In the genomic region with DNA sequence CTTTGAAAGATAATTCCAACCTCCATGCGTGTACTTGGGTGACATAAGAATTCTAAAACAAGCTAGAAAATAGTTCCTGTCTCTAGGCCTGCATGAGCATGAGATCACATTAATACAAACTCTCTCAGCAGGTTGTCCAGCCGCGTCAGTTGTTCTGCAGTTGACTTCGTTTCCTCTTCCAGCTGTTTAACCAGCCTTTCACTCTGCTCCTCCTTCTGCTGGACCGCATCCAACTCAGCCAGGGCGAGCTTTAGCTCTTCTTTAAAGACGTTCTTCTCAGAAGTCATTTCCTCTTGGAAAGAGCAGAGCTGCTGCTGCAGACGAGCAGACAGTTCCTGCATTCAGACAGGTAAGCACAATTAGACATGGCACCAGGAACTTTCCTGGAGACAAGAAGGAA, we compare ENCODE assay signal across 16 mouse cellular contexts. TPM values are rescaled to one million over a fixed set of nuclear protein-coding genes. Genes with fewer than 3 reads are reported as not detected.
A peak's percentile ranks its signal among the peaks of the same experiment; 100 is the strongest.
DNase-seq lines count a peak whose midpoint lies in the region; ATAC-seq and TF ChIP-seq lines count a peak whose summit lies in the region.
"Had no signal": no experiment of that assay in that cellular context is flagged by ENCODE, and none has a peak within 500 bp of the region (broad histone marks: within the 10 kb centered on the region; RNA-seq: fewer than 3 reads in every experiment).

No protein-coding gene starts in this region.

- no peak overlapping the region for H3K9ac ChIP-seq in midbrain, postnatal 0 days (replicated peaks; ENCODE audit: low read length, poor library complexity, severe bottlenecking)
- no peak overlapping the region for H3K9ac ChIP-seq in midbrain, embryonic 15.5 days
- H3K9ac ChIP-seq: embryonic facial prominence, embryonic 13.5 days; hindbrain, embryonic 14.5 days had no signal

- H3K4me2 ChIP-seq in midbrain, postnatal 0 days (ENCODE audit: low read depth, low read length, poor library complexity, severe bottlenecking) = no peak overlapping the region
- H3K4me2 ChIP-seq in midbrain, embryonic 15.5 days = no peak overlapping the region
- H3K4me2 ChIP-seq: embryonic facial prominence, embryonic 13.5 days; hindbrain, embryonic 14.5 days had no signal

- no peaks in the 10 kb centered on the region for H3K36me3 ChIP-seq in midbrain, postnatal 0 days (ENCODE audit: insufficient read depth, low read length)
- no peaks in the 10 kb centered on the region for H3K36me3 ChIP-seq in midbrain, embryonic 15.5 days (replicated peaks)

- no peak overlapping the region for H3K27ac ChIP-seq in midbrain, postnatal 0 days (ENCODE audit: low read depth, low read length)
- no peak overlapping the region for H3K27ac ChIP-seq in midbrain, embryonic 15.5 days
- H3K27ac ChIP-seq: embryonic facial prominence, embryonic 13.5 days; hindbrain, embryonic 14.5 days; kidney, postnatal 0 days had no signal

- DNase-seq in heart, postnatal 36 days = peak; percentile 19 to 20
- DNase-seq in heart, adult 9 months (ENCODE audit: low spot score in 2 of 2) = no peak
- DNase-seq in midbrain, postnatal 0 days (ENCODE audit: low spot score) = peak; percentile 4
- DNase-seq in adrenal gland, postnatal 25 days = peak; percentile 37
- DNase-seq in kidney, postnatal 36 days = peak; percentile 59 to 80
- no peak for DNase-seq in thymus, postnatal 10 days (ENCODE audit: low spot score in 2 of 2)
- DNase-seq: cerebellum, postnatal 14 days; gastrocnemius, postnatal 25 days; thymus, postnatal 36 days had no signal

- WGBS in midbrain, postnatal 0 days = 77% methylated on average over 8 of the region's 8 CpGs
- WGBS in midbrain, embryonic 15.5 days = 79% methylated on average over 8 of the region's 8 CpGs

- H3K27me3 ChIP-seq in midbrain, postnatal 0 days (ENCODE audit: insufficient read depth, low read length) = no peaks in the 10 kb centered on the region
- H3K27me3 ChIP-seq in midbrain, embryonic 15.5 days (replicated peaks) = no peaks in the 10 kb centered on the region
- H3K27me3 ChIP-seq: embryonic facial prominence, embryonic 13.5 days; Patski had no signal

- H3K4me3 ChIP-seq in midbrain, postnatal 0 days (ENCODE audit: low read depth, low read length) = no peak overlapping the region
- no peak overlapping the region for H3K4me3 ChIP-seq in midbrain, embryonic 15.5 days
- H3K4me3 ChIP-seq: embryonic facial prominence, embryonic 13.5 days had no signal

- no peaks in the 10 kb centered on the region for H3K9me3 ChIP-seq in midbrain, postnatal 0 days (ENCODE audit: low read length)
- H3K9me3 ChIP-seq in midbrain, embryonic 15.5 days = no peaks in the 10 kb centered on the region
- H3K9me3 ChIP-seq: embryonic facial prominence, embryonic 13.5 days had no signal

- H3K4me1 ChIP-seq in midbrain, postnatal 0 days (ENCODE audit: insufficient read depth, low read length) = no peaks in the 10 kb centered on the region
- no peaks in the 10 kb centered on the region for H3K4me1 ChIP-seq in midbrain, embryonic 15.5 days
- H3K4me1 ChIP-seq: embryonic facial prominence, embryonic 13.5 days had no signal

- no peak for ATAC-seq in midbrain, postnatal 0 days (ENCODE audit: low FRiP score)
- no peak for ATAC-seq in midbrain, embryonic 15.5 days (replicated peaks)
- ATAC-seq: CD4-positive, CD25-positive, alpha-beta regulatory T cell, adult 4 months; forebrain, embryonic 14.5 days; Patski had no signal

- intact Hi-C loops in heart, postnatal 36 days (cut with DNase I) = no loop called here

- no peak for TF ChIP-seq CTCF in midbrain, postnatal 0 days (IDR thresholded peaks at IDR 0.05)

RNA-seq across cellular contexts. Expression of gene Mat2b, which starts 18.9 kb away (rescaled TPM):
- 100 to 1,000 TPM; 107 TPM for total RNA-seq in heart, postnatal 36 days (2021)
- 27.0 and 41.3 TPM in 2 replicates for total RNA-seq in midbrain, postnatal 0 days (2014; rRNA removed)
- polyA plus RNA-seq in midbrain, postnatal 0 days (2015; fragmentation: Nextera tagmentation; extraction: Ambion mirVana) = 41.5 and 41.9 TPM in 2 replicates
- 56.2 and 58.0 TPM in 2 replicates for polyA plus RNA-seq in midbrain, embryonic 15.5 days (2015; fragmentation: Nextera tagmentation; extraction: Ambion mirVana)
- total RNA-seq in adrenal gland, postnatal 25 days (2021) = 80.6 and 102 TPM in 2 replicates

RNA-seq across cellular contexts. Expression of gene Hmmr, which starts 19.4 kb away (rescaled TPM):
- total RNA-seq in heart, postnatal 36 days (2021) = under 1 TPM; 0.44 to 0.65 TPM
- 1.9 and 3.5 TPM in 2 replicates for total RNA-seq in midbrain, postnatal 0 days (2014; rRNA removed)
- polyA plus RNA-seq in midbrain, postnatal 0 days (2015; fragmentation: Nextera tagmentation; extraction: Ambion mirVana) = 1.9 and 2.5 TPM in 2 replicates
- polyA plus RNA-seq in midbrain, embryonic 15.5 days (2015; fragmentation: Nextera tagmentation; extraction: Ambion mirVana) = 5.4 and 6.0 TPM in 2 replicates
- 3.6 and 5.4 TPM in 2 replicates for total RNA-seq in adrenal gland, postnatal 25 days (2021)

RNA-seq across cellular contexts. Expression of gene Nudcd2, which starts 19.6 kb away (rescaled TPM):
- 10 to 100 TPM; 12.3 to 17.8 TPM for total RNA-seq in heart, postnatal 36 days (2021)
- 17.4 and 20.1 TPM in 2 replicates for total RNA-seq in midbrain, postnatal 0 days (2014; rRNA removed)
- 42.0 and 45.9 TPM in 2 replicates for polyA plus RNA-seq in midbrain, postnatal 0 days (2015; fragmentation: Nextera tagmentation; extraction: Ambion mirVana)
- polyA plus RNA-seq in midbrain, embryonic 15.5 days (2015; fragmentation: Nextera tagmentation; extraction: Ambion mirVana) = 49.6 and 55.4 TPM in 2 replicates
- total RNA-seq in adrenal gland, postnatal 25 days (2021) = 30.7 and 35.4 TPM in 2 replicates

RNA-seq across cellular contexts. Expression of gene Ccng1, which starts 41.3 kb away (rescaled TPM):
- 100 to 1,000 TPM; 400 to 530 TPM for total RNA-seq in heart, postnatal 36 days (2021)
- total RNA-seq in midbrain, postnatal 0 days (2014; rRNA removed) = 51.8 and 56.7 TPM in 2 replicates
- polyA plus RNA-seq in midbrain, postnatal 0 days (2015; fragmentation: Nextera tagmentation; extraction: Ambion mirVana) = 28.4 and 29.7 TPM in 2 replicates
- 31.2 and 33.3 TPM in 2 replicates for polyA plus RNA-seq in midbrain, embryonic 15.5 days (2015; fragmentation: Nextera tagmentation; extraction: Ambion mirVana)
- 64.5 and 65.3 TPM in 2 replicates for total RNA-seq in adrenal gland, postnatal 25 days (2021)

Comparison
In these comparisons a context has a peak if more than half of its experiments do, and no peak if none do; other contexts are left out.
1. DNase-seq: peak in heart, postnatal 36 days (2 of 2), midbrain, postnatal 0 days (single experiment), adrenal gland, postnatal 25 days (single experiment) and kidney, postnatal 36 days (2 of 2); none in heart, adult 9 months (0 of 2) and thymus, postnatal 10 days (0 of 2).